Mouse (Mus musculus): ENCODE data around the gene Rc3h1.

GRCm38 (mm10) chr1:160878485-160878884, 27.7 kb upstream of the Rc3h1 start:
- TF ChIP-seq CTCF (conservative IDR thresholded peaks at IDR 0.05; ENCODE audit: insufficient read depth, insufficient read length, low read depth, low read length) = no peak
- no peak for TF ChIP-seq POLR2A (IDR thresholded peaks at IDR 0.05; ENCODE audit: low read depth, low read length)

All from kidney, adult 2 months (tissue).